Mouse (Mus musculus) forebrain, embryonic 16.5 days (tissue): Measurements from ENCODE around the gene Mplkip. TPM values are rescaled to one million over a fixed set of nuclear protein-coding genes. Genes with fewer than 3 reads are reported as not detected.

Experiments used
- ATAC-seq: fragments of 200-750 bp; cut with Nextera tagmentation; 2 replicates; pipeline ENCODE4 v1.8.0; 2017; ENCODE audit warnings: mild to moderate bottlenecking, moderate library complexity
- H3K27ac ChIP-seq: fragments of 300-500 bp; sonication (generic); 2 replicates; pipeline ENCODE4 v1.5.1; 2014; ENCODE audit warnings: low read length, control low read depth
- H3K27me3 ChIP-seq: fragments of 300-500 bp; sonication (generic); replicated peaks from 2 replicates; pipeline ENCODE4 v1.6.1; 2014; ENCODE audit warnings: low read length; ENCODE audit not compliant: control insufficient read depth, insufficient read depth
- H3K36me3 ChIP-seq: fragments of 300-500 bp; sonication (generic); 2 replicates; pipeline ENCODE4 v1.6.1; 2014; ENCODE audit not compliant: control insufficient read depth, insufficient read depth
- H3K4me1 ChIP-seq: fragments of 300-500 bp; sonication (generic); replicated peaks from 2 replicates; pipeline ENCODE4 v1.6.1; 2014; ENCODE audit warnings: low read length; ENCODE audit not compliant: control insufficient read depth, insufficient read depth
- H3K4me2 ChIP-seq: fragments of 300-500 bp; sonication (generic); 2 replicates; pipeline ENCODE4 v1.6.1; 2014; ENCODE audit warnings: mild to moderate bottlenecking, low read length, control low read depth
- H3K4me3 ChIP-seq: fragments of 300-500 bp; sonication (generic); replicated peaks from 2 replicates; pipeline ENCODE4 v1.5.1; 2014; ENCODE audit warnings: mild to moderate bottlenecking, low read length, control low read depth
- H3K9ac ChIP-seq: fragments of 300-500 bp; sonication (generic); replicated peaks from 2 replicates; pipeline ENCODE4 v1.6.1; 2014; ENCODE audit warnings: low read depth, low read length, control low read depth
- H3K9me3 ChIP-seq: fragments of 300-500 bp; sonication (generic); 2 replicates; pipeline ENCODE4 v1.6.1; 2016; ENCODE audit warnings: low read length; ENCODE audit not compliant: control insufficient read depth
- WGBS: fragments of 180-500 bp; shearing (Covaris S2); extraction: QIAGEN DNeasy Blood & Tissue Kit; methylation state at CpG from one replicate; pipeline ENCODE4 v1.1.7; 2014; 5-methylcytosine and 5-hydroxymethylcytosine counted together
- polyA plus RNA-seq: library from polyadenylated mRNA; unstranded; fragments of >200 nt; fragmentation: Nextera tagmentation; extraction: Ambion mirVana; gene quantifications from 2 replicates; pipeline ENCODE4 v1.2.1, GENCODE M21; 2015

The Mplkip gene
- polyA plus RNA-seq, 1 experiment from 2014 or later, result 40.5 TPM

DNA sequence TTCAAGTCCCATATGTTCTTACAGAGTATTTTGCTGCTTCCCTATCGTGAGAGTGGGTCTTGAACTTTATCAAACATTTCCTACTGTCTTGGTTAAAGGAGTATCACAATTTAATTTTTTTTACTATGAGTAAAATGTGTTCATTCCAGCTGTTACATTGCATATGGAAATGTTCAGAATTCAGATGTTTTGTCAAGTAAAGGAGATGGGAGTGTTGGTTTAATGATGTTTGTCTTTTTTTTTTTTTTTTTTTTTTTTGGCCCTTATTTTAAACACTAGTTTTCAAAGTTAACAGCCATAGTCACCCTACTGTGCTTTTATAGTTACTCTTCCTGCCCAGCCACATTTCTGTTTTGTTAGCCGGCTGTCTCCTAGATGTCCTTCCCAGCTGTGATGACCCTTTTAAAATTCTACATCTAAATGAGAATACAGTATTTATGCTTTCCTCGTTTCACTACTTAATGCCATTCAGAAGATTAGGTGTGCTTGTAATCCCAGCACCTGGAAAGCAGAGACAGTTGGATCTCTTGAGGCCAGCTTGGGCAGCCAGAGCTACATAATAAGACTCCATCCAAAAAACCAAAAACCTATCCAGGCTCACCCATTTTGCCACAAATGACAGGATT, 5.2 kb downstream of the Mplkip start:
- no peak overlapping the region for H3K4me2 ChIP-seq
- H3K27me3 ChIP-seq, result no peaks in the 10 kb centered on the region
- H3K4me3 ChIP-seq, result no peak overlapping the region
- H3K9me3 ChIP-seq, result no peaks in the 10 kb centered on the region
- H3K9ac ChIP-seq, result no peak overlapping the region
- no peaks in the 10 kb centered on the region for H3K36me3 ChIP-seq
- ATAC-seq, result no peak
- peaks cover 5% of the 10 kb centered on the region for H3K4me1 ChIP-seq
- WGBS, result 78% methylated on average over 3 of the region's 3 CpGs
- H3K27ac ChIP-seq, result no peak overlapping the region

DNA sequence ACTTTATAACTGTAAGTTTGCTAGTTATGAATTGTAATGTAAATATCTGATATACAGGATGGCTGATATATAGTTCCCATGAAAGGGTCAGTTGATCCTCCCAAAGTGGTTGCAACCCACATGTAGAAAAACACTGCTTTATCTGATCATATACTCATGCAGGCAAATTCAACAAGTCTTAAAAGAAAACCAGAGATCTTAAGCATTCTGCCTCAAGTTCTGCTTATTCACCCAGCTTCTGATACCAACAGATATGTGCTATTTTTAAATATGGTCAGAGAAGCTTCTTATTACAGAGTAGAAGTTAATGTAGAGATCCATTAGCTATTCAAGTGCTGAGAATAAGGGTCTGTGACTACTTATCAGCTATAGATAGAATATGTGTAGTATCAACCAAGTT, 6.3 kb downstream of the Mplkip start:
- Histone ChIP-seq H3K27me3 (no peaks in the 10 kb centered on the region), H3K4me3 (no peak overlapping the region), H3K4me2 (no peak overlapping the region), H3K36me3 (no peaks in the 10 kb centered on the region), H3K27ac (no peak overlapping the region), H3K9me3 (no peaks in the 10 kb centered on the region), H3K9ac (no peak overlapping the region), H3K4me1 (0 out of 2 replicates have a peak, but pooled peaks cover 2% of the 10 kb centered on the region)
- ATAC-seq, result no peak

DNA sequence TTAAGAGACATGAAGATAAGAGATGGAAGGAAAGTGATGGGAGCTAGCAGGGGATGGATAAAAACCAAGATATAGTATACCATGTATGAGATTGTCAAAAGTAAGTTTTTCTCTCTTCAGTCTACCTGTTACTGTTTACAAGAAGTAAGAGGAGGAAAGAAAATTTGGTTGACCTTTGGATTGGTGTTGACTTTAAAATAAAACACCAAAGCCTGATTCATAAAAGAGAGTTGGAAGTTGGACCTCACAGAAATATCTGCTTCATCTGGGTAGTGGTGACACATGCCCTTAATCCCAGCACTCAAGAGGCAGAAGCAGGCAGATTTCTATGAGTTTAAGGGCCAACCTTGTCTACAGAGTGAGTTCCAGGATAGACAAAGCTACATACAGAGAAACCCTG, 7.3 kb downstream of the Mplkip start:
- ATAC-seq, result no peak
- H3K9me3 ChIP-seq, result no peaks in the 10 kb centered on the region
- H3K4me3 ChIP-seq, result no peak overlapping the region
- no peak overlapping the region for H3K4me2 ChIP-seq
- no peaks in the 10 kb centered on the region for H3K36me3 ChIP-seq
- no peak overlapping the region for H3K27ac ChIP-seq
- no peaks in the 10 kb centered on the region for H3K4me1 ChIP-seq
- H3K27me3 ChIP-seq, result no peaks in the 10 kb centered on the region
- H3K9ac ChIP-seq, result no peak overlapping the region

DNA sequence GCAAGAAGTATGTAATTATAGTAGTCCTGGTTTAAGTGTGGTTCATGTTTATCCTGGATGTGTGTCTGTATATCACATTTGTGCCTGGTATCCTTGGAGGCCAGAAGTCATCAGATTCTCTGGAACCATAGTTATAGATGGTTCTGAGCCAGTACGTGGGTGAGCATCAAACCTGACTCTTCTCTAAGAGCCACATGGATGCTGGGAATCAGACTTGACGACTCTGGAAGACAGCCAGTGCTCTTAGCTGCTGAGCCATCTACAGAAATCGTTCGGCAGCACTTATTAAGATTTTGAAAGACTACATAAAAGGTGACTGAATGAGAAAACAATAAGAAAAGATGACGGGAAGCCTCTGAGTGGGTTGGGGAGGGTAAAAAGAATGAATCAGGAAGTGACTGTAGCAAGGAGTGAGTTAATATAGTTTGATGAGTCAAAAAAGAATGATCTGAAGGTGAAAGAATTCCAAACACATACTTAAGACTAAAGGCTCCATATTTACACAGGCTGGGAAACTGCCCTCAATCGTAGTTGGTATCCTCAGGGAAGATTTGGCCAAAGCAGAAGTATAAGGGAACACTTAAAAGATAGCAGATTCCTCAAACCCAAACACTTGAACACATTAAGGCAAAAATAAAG, 10.3 kb downstream of the Mplkip start:
- no peak overlapping the region for H3K4me3 ChIP-seq
- no peaks in the 10 kb centered on the region for H3K9me3 ChIP-seq
- H3K9ac ChIP-seq, result no peak overlapping the region
- H3K27me3 ChIP-seq, result no peaks in the 10 kb centered on the region
- H3K4me2 ChIP-seq, result no peak overlapping the region
- no peaks in the 10 kb centered on the region for H3K4me1 ChIP-seq
- 65% methylated on average over 6 of the region's 6 CpGs for WGBS
- H3K27ac ChIP-seq, result no peak overlapping the region
- ATAC-seq, result no peak
- no peaks in the 10 kb centered on the region for H3K36me3 ChIP-seq

DNA sequence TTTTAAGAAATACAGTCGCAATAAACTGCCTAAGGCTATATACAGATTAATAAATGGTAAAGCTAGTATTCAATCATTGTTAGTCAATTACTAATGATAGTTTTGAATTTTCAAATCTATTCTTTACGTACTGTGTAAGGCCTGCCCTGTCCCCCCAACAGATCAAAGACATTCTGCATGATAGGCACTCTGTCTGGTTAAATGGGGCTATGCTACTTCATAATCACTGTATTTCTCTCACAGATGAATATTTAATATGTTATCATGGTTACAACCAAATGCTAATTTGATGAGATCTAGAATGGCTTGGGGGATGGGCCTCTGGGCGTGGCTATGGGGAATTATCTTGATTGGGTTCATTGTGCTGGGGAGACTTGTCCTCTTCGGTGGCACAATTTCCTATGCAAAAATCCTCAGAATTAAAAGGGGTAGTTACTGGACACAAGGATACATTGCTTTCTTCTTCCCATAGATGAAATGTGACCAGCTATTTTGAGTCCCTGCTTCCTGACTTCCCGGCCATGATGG, 13.9 kb downstream of the Mplkip start:
- Histone ChIP-seq H3K27me3 (no peaks in the 10 kb centered on the region), H3K27ac (no peak overlapping the region), H3K4me3 (no peak overlapping the region), H3K4me1 (no peaks in the 10 kb centered on the region), H3K9me3 (no peaks in the 10 kb centered on the region), H3K4me2 (no peak overlapping the region), H3K9ac (no peak overlapping the region), H3K36me3 (no peaks in the 10 kb centered on the region)
- ATAC-seq, result peak; percentile 28; the same call in 1 of the 2 replicates
- WGBS, result 77% methylated on average over 5 of the region's 5 CpGs

DNA sequence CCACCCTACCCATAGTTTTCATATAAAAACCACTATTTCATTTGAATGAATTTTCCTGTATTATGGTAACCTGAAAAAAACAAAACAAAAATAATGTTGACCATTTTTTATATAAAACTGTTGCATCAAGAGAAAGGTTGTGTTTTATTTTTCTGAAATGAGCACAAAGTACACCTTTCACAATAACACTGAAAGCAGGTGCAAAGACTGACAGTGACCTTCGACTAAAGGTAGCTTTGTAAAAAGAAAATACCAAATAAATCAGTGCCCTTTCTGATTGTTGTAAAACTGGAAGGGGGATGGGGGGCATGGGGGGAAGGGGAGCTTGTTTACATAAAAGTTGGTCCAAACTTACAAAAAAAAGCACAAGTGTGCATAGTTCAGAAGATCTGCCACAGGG, 22.4 kb downstream of the Mplkip start:
- Histone ChIP-seq H3K27ac (no peak overlapping the region), H3K9me3 (no peaks in the 10 kb centered on the region), H3K9ac (no peak overlapping the region), H3K4me3 (no peak overlapping the region), H3K36me3 (peaks cover 19% of the 10 kb centered on the region), H3K4me2 (no peak overlapping the region), H3K4me1 (no peaks in the 10 kb centered on the region), H3K27me3 (no peaks in the 10 kb centered on the region)
- 100% methylated on average over 1 of the region's 1 CpGs for WGBS
- ATAC-seq, result no peak

DNA sequence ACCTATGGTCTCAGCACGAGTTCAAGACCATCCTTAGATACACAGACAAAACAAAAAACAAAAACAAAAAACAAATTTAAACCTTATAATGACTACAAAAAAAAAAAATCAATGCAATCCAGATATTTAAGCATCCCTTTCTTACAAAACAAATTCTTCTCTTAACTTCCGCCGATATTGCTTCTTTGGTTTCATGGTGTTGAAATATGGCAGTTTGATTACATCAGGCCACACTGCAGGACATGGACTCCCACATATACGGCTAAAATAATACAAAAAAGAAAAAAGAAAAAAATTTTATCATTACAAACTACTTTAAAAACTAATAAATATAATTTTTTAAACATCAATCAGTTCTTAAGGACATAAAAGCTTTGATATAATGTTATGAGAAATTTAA, 32.9 kb downstream of the Mplkip start:
- Histone ChIP-seq H3K9ac (no peak overlapping the region), H3K9me3 (no peaks in the 10 kb centered on the region), H3K27me3 (no peaks in the 10 kb centered on the region), H3K36me3 (peaks cover 6% of the 10 kb centered on the region), H3K27ac (no peak overlapping the region), H3K4me1 (no peaks in the 10 kb centered on the region), H3K4me3 (no peak overlapping the region), H3K4me2 (no peak overlapping the region)
- ATAC-seq, result no peak
- 95% methylated on average over 4 of the region's 4 CpGs for WGBS

DNA sequence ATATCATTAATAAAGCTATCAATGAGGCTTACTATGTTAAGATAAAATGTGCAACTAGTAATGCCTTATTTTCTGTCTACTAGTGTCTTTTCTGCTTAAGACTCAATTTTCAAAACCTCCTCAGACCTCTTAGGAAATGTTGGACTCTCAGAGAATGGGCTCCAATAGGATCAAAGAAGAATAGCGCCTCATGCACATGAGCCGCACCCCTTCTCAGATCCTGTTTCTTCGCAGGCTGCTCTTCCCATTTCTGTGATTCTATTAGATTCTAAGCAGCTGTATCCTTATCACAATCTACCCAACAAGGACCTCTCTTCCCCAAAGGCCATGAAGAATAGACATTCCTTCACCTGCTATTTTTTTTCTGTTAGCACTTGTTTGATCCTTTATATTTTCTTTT, 33.8 kb downstream of the Mplkip start:
- H3K4me1 ChIP-seq, result no peaks in the 10 kb centered on the region
- no peak overlapping the region for H3K4me3 ChIP-seq
- H3K4me2 ChIP-seq, result no peak overlapping the region
- peaks cover 6% of the 10 kb centered on the region for H3K36me3 ChIP-seq
- no peak for ATAC-seq
- H3K9me3 ChIP-seq, result no peaks in the 10 kb centered on the region
- 87% methylated on average over 3 of the region's 3 CpGs for WGBS
- H3K9ac ChIP-seq, result no peak overlapping the region
- no peak overlapping the region for H3K27ac ChIP-seq
- no peaks in the 10 kb centered on the region for H3K27me3 ChIP-seq
